Mouse (Mus musculus): ENCODE measurements around the gene Sidt1. TPM values are rescaled to one million over a fixed set of nuclear protein-coding genes. Genes with fewer than 3 reads are reported as not detected.

The Sidt1 gene
- total and polyA plus RNA-seq, 3 experiments: not detected

- Histone ChIP-seq H3K4me3 (ENCODE audit: control insufficient read depth in 1 of 2, insufficient read depth in 1 of 2, low read depth in 2 of 2, low read length in 2 of 2) (no peak overlapping the region), H3K4me1 (ENCODE audit: control insufficient read depth in 1 of 2, insufficient read depth in 2 of 2, low read length in 2 of 2) (no peaks in the 10 kb centered on the region), H3K27me3 (ENCODE audit: control insufficient read depth in 1 of 2, insufficient read depth in 2 of 2, low read length in 2 of 2) (no peaks in the 10 kb centered on the region), H3K36me3 (ENCODE audit: control insufficient read depth in 1 of 2, insufficient read depth in 2 of 2, low read length in 2 of 2) (no peaks in the 10 kb centered on the region), H3K9me3 (replicated peaks; ENCODE audit: insufficient read depth, low read length) (no peaks in the 10 kb centered on the region), H3K27ac (ENCODE audit: control insufficient read depth, low read depth, low read length) (no peak overlapping the region), H3K9ac (ENCODE audit: control insufficient read depth, low read depth, low read length, poor library complexity, severe bottlenecking) (no peak overlapping the region), H3K79me2 (ENCODE audit: control insufficient read depth, insufficient read depth, low read length, poor library complexity) (no peaks in the 10 kb centered on the region)
- TF ChIP-seq SIN3A (IDR thresholded peaks at IDR 0.05; ENCODE audit: low read length): no peak
- no peak for TF ChIP-seq MXI1 (IDR thresholded peaks at IDR 0.05; ENCODE audit: low read depth, low read length)
- TF ChIP-seq NELFE (IDR thresholded peaks at IDR 0.05; ENCODE audit: low read depth, low read length): no peak
- no peak for TF ChIP-seq HCFC1 (IDR thresholded peaks at IDR 0.05; ENCODE audit: low read depth, low read length)
- TF ChIP-seq MEF2A (IDR thresholded peaks at IDR 0.05; ENCODE audit: extremely low read depth, insufficient replicate concordance, low read depth, low read length, poor library complexity, severe bottlenecking): no peak
- no peak for TF ChIP-seq CHD2 (IDR thresholded peaks at IDR 0.05; ENCODE audit: low read length)
- TF ChIP-seq POLR2AphosphoS5 (IDR thresholded peaks at IDR 0.05; ENCODE audit: borderline replicate concordance, low read depth, low read length): no peak
- TF ChIP-seq MAFK (IDR thresholded peaks at IDR 0.05; ENCODE audit: borderline replicate concordance, low read depth, low read length): no peak
- no peak for TF ChIP-seq NRF1 (IDR thresholded peaks at IDR 0.05; ENCODE audit: insufficient read depth, low read depth, low read length, poor library complexity, severe bottlenecking)
- no peak for TF ChIP-seq KAT2A (conservative IDR thresholded peaks at IDR 0.05; ENCODE audit: low read depth, low read length)
- TF ChIP-seq USF1 (IDR thresholded peaks at IDR 0.05; ENCODE audit: low read depth, low read length): no peak
- DNase-seq (ENCODE audit: low read depth, low spot score): no peak
Measured at GRCm38 (mm10) chr16:44226706-44227291, 106.2 kb downstream of the Sidt1 start.

GRCm38 (mm10) chr16:44221463-44221862 lies 111.5 kb downstream of the Sidt1 start:
- H3K27ac ChIP-seq (ENCODE audit: control insufficient read depth, low read depth, low read length): no peak overlapping the region
- no peak for TF ChIP-seq RCOR1 (IDR thresholded peaks at IDR 0.05; ENCODE audit: low read depth, low read length)
- TF ChIP-seq MAZ (IDR thresholded peaks at IDR 0.05; ENCODE audit: low read depth, low read length): no peak
- no peak for DNase-seq (ENCODE audit: low read depth, low spot score)
- H3K79me2 ChIP-seq (ENCODE audit: control insufficient read depth, insufficient read depth, low read length, poor library complexity): no peaks in the 10 kb centered on the region
- no peaks in the 10 kb centered on the region for H3K27me3 ChIP-seq (ENCODE audit: control insufficient read depth in 1 of 2, insufficient read depth in 2 of 2, low read length in 2 of 2)
- no peaks in the 10 kb centered on the region for H3K36me3 ChIP-seq (ENCODE audit: control insufficient read depth in 1 of 2, insufficient read depth in 2 of 2, low read length in 2 of 2)
- no peaks in the 10 kb centered on the region for H3K4me1 ChIP-seq (ENCODE audit: control insufficient read depth in 1 of 2, insufficient read depth in 2 of 2, low read length in 2 of 2)
- no peak overlapping the region for H3K4me3 ChIP-seq (ENCODE audit: control insufficient read depth in 1 of 2, insufficient read depth in 1 of 2, low read depth in 2 of 2, low read length in 2 of 2)
- no peaks in the 10 kb centered on the region for H3K9me3 ChIP-seq (replicated peaks; ENCODE audit: insufficient read depth, low read length)
- no peak overlapping the region for H3K9ac ChIP-seq (ENCODE audit: control insufficient read depth, low read depth, low read length, poor library complexity, severe bottlenecking)

GRCm38 (mm10) chr16:44216417-44216816 lies 116.6 kb downstream of the Sidt1 start:
- TF ChIP-seq ETS1 (IDR thresholded peaks at IDR 0.05; ENCODE audit: low read depth, low read length): no peak
- no peak for TF ChIP-seq TAL1 (IDR thresholded peaks at IDR 0.05; ENCODE audit: low read length)
- no peak for TF ChIP-seq SMC3 (IDR thresholded peaks at IDR 0.05; ENCODE audit: low read depth, low read length)
- no peak for TF ChIP-seq MAFK (IDR thresholded peaks at IDR 0.05; ENCODE audit: borderline replicate concordance, low read depth, low read length)
- no peak for TF ChIP-seq HCFC1 (IDR thresholded peaks at IDR 0.05; ENCODE audit: low read depth, low read length)
- TF ChIP-seq ZC3H11A (IDR thresholded peaks at IDR 0.05; ENCODE audit: low read depth, low read length): no peak
- no peak for TF ChIP-seq POLR2AphosphoS2 (IDR thresholded peaks at IDR 0.05; ENCODE audit: low read length)
- TF ChIP-seq CHD1 (IDR thresholded peaks at IDR 0.05; ENCODE audit: low read depth, low read length): no peak
- TF ChIP-seq JUND (IDR thresholded peaks at IDR 0.05; ENCODE audit: low read depth, low read length): no peak
- no peak for TF ChIP-seq CTCF (IDR thresholded peaks at IDR 0.05 in 2 of 3, conservative IDR thresholded peaks at IDR 0.05 in 1 of 3; ENCODE audit: control insufficient read depth in 1 of 3, insufficient read depth in 1 of 3, low read depth in 2 of 3, low read length in 3 of 3, poor library complexity in 1 of 3, severe bottlenecking in 1 of 3)
- TF ChIP-seq SIN3A (IDR thresholded peaks at IDR 0.05; ENCODE audit: low read length): no peak
- DNase-seq (ENCODE audit: low read depth, low spot score): no peak
- Histone ChIP-seq H3K27ac (ENCODE audit: control insufficient read depth, low read depth, low read length) (no peak overlapping the region), H3K4me1 (ENCODE audit: control insufficient read depth in 1 of 2, insufficient read depth in 2 of 2, low read length in 2 of 2) (no peaks in the 10 kb centered on the region), H3K4me3 (ENCODE audit: control insufficient read depth in 1 of 2, insufficient read depth in 1 of 2, low read depth in 2 of 2, low read length in 2 of 2) (no peak overlapping the region), H3K9ac (ENCODE audit: control insufficient read depth, low read depth, low read length, poor library complexity, severe bottlenecking) (no peak overlapping the region), H3K36me3 (ENCODE audit: control insufficient read depth in 1 of 2, insufficient read depth in 2 of 2, low read length in 2 of 2) (peaks cover 0 to 1% of the 10 kb centered on the region in 2 experiments; a peak in 1 of 4 replicates), H3K27me3 (ENCODE audit: control insufficient read depth in 1 of 2, insufficient read depth in 2 of 2, low read length in 2 of 2) (no peaks in the 10 kb centered on the region), H3K9me3 (replicated peaks; ENCODE audit: insufficient read depth, low read length) (no peaks in the 10 kb centered on the region), H3K79me2 (ENCODE audit: control insufficient read depth, insufficient read depth, low read length, poor library complexity) (no peaks in the 10 kb centered on the region)
